Mouse (Mus musculus) ES-E14 (cell line): Measurements from ENCODE around the gene Arf3. TPM values are rescaled to one million over a fixed set of nuclear protein-coding genes. Genes with fewer than 3 reads are reported as not detected.
"Not testable (repeated sequence)": the region's sequence is repeated elsewhere in the genome, so short reads cannot be mapped to it uniquely, and the experiment has no call there.

Experiments
- DNase-seq: peaks from one replicate; pipeline ENCODE4 v3.0.0-alpha.2; 2013; ENCODE audit warnings: low read depth, low spot score
- H3K27ac ChIP-seq: 2 replicates; pipeline ENCODE4 v1.5.1; 2012; ENCODE audit warnings: low read depth, mild to moderate bottlenecking, low read length, moderate library complexity, mixed read lengths; ENCODE audit not compliant: poor library complexity, insufficient read depth, severe bottlenecking
- H3K36me3 ChIP-seq: 2 replicates; pipeline ENCODE4 v1.6.1; 2012; ENCODE audit warnings: mild to moderate bottlenecking, low read length, moderate library complexity, mixed read lengths; ENCODE audit not compliant: control insufficient read depth, poor library complexity, insufficient read depth, severe bottlenecking
- H3K4me1 ChIP-seq, 2 experiments: fragments of 150-350 bp in 1 of 2; sonication (generic) in 1 of 2; 2 replicates each; pipeline ENCODE4 v1.6.1; 2012; ENCODE audit warnings: low read length in 2 of 2, mild to moderate bottlenecking in 1 of 2, mixed read lengths in 1 of 2; ENCODE audit not compliant: control insufficient read depth in 2 of 2, insufficient read depth in 2 of 2, poor library complexity in 1 of 2
- H3K4me3 ChIP-seq, 2 experiments: fragments of 150-350 bp in 1 of 2; sonication (generic) in 1 of 2; 2 replicates each; pipeline ENCODE4 v1.5.1; 2012; ENCODE audit warnings: low read length in 2 of 2, low read depth in 1 of 2, mild to moderate bottlenecking in 1 of 2, mixed read lengths in 1 of 2; ENCODE audit not compliant: insufficient read depth in 1 of 2, poor library complexity in 1 of 2, severe bottlenecking in 1 of 2
- H3K9ac ChIP-seq: 2 replicates; pipeline ENCODE4 v1.6.1; 2012; ENCODE audit warnings: low read depth, mild to moderate bottlenecking, low read length, mixed read lengths; ENCODE audit not compliant: poor library complexity, insufficient read depth, severe bottlenecking
- H3K9me3 ChIP-seq: fragments of 150-350 bp; sonication (generic); 2 replicates; pipeline ENCODE4 v1.6.1; 2012; ENCODE audit warnings: low read depth, mild to moderate bottlenecking, low read length; ENCODE audit not compliant: control insufficient read depth, insufficient read depth
- CHD2 ChIP-seq: IDR thresholded peaks from 2 replicates; pipeline ENCODE4 v1.6.1; 2014; ENCODE audit warnings: mild to moderate bottlenecking, low read depth, low read length, inconsistent platforms
- HCFC1 ChIP-seq: IDR thresholded peaks from 2 replicates; pipeline ENCODE4 v1.6.1; 2012; ENCODE audit warnings: low read length, inconsistent platforms, borderline replicate concordance; ENCODE audit not compliant: insufficient read depth
- MAFK ChIP-seq: IDR thresholded peaks from 2 replicates; pipeline ENCODE4 v1.6.1; 2014; ENCODE audit warnings: mild to moderate bottlenecking, low read depth, low read length, inconsistent platforms; ENCODE audit not compliant: insufficient read depth
- ZC3H11A ChIP-seq: IDR thresholded peaks from 2 replicates; pipeline ENCODE4 v1.6.1; 2012; ENCODE audit warnings: low read depth, mild to moderate bottlenecking, inconsistent platforms, low read length, borderline replicate concordance
- ZNF384 ChIP-seq: IDR thresholded peaks from 2 replicates; pipeline ENCODE4 v1.6.1; 2012; ENCODE audit warnings: low read depth, low read length, inconsistent platforms
- in situ Hi-C, 2 experiments: fragments of 600-800 bp; cut with MboI; formaldehyde crosslinking; loops; one replicate each; pipeline ENCODE4 v1.15.1; 2025; ENCODE audit warnings: low sequenced_read_pairs in 2 of 2, inconsistent platforms in 1 of 2; ENCODE audit not compliant: unreplicated experiment in 2 of 2
- total RNA-seq: library from RNA; depleted of rRNA; stranded (reverse); fragments of 300-350 nt; gene quantifications from 2 replicates; pipeline ENCODE4 v1.2.3, GENCODE M21; 2012; rRNA removed

Arf3 gene
- 26.2 and 41.2 TPM in 2 replicates for total RNA-seq

GRCm38 (mm10) chr15:98762670-98763529, at the start of gene Arf3:
Arf3 (minus strand) TSS chr15:98763214.
- H3K36me3 ChIP-seq = peaks cover 2% of the 10 kb centered on the region
- in situ Hi-C loops = no loop called here
- H3K9me3 ChIP-seq = no peaks in the 10 kb centered on the region
- no peak for TF ChIP-seq ZNF384
- TF ChIP-seq HCFC1 = no peak
- peak; percentile 99 for TF ChIP-seq CHD2
- TF ChIP-seq ZC3H11A = no peak
- peak within 1 kb of the TSS; percentile 97 for H3K9ac ChIP-seq
- peak; percentile 88 for DNase-seq
- peak within 1 kb of the TSS; percentile 64 for H3K27ac ChIP-seq
- peaks cover 2 to 3% of the 10 kb centered on the region in 2 experiments; a peak in 2 of 4 replicates for H3K4me1 ChIP-seq
- H3K4me3 ChIP-seq = peak within 1 kb of the TSS; percentile 69 to 99

- H3K27ac ChIP-seq, H3K9me3 ChIP-seq, H3K4me3 ChIP-seq, in situ Hi-C loops, DNase-seq, H3K9ac ChIP-seq: not testable (repeated sequence)
- peaks cover 0 to 18% of the 10 kb centered on the region in 2 experiments; a peak in 2 of 4 replicates for H3K4me1 ChIP-seq
- H3K36me3 ChIP-seq = peaks cover 13% of the 10 kb centered on the region; the same call in 1 of the 2 replicates
These were observed 47.2 kb upstream of the Arf3 start for GRCm38 (mm10) chr15:98810212-98810611.

DNA sequence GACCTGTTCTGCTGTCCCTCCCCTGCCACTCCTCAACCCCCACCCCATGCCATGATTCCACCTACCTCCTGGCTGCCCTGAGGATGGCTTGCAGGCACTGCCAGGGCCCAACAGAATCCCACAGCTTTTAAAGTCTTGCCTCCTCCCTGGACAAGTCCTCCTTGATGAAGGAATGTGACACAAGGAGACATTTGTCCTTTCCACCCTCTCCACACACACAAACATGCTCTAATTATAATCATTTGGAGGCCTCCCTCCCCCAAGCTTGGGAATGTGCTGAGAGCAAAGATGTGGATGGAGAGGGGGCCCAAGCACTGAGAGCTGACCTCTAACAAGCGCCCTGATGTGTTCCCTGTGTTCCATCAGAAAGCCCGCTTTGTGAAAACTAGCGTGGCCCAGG, 46.4 kb upstream of the Arf3 start, which contains the start of gene Ddn:
Ddn (minus strand) TSS at position 101 of the 400 bp plus-strand sequence.
- peaks cover 9% of the 10 kb centered on the region; the same call in 1 of the 2 replicates for H3K36me3 ChIP-seq
- peaks cover 0 to 18% of the 10 kb centered on the region in 2 experiments; a peak in 2 of 4 replicates for H3K4me1 ChIP-seq
- in situ Hi-C loops = no loop called here
- TF ChIP-seq MAFK (no peak), ZNF384 (no peak), HCFC1 (no peak), ZC3H11A (no peak), CHD2 (no peak)
- H3K27ac ChIP-seq = no peak within 1 kb of the TSS
- no peak within 1 kb of the TSS for H3K9ac ChIP-seq
- no peaks in the 10 kb centered on the region for H3K9me3 ChIP-seq
- no peak for DNase-seq
- H3K4me3 ChIP-seq = no peak within 1 kb of the TSS

DNA sequence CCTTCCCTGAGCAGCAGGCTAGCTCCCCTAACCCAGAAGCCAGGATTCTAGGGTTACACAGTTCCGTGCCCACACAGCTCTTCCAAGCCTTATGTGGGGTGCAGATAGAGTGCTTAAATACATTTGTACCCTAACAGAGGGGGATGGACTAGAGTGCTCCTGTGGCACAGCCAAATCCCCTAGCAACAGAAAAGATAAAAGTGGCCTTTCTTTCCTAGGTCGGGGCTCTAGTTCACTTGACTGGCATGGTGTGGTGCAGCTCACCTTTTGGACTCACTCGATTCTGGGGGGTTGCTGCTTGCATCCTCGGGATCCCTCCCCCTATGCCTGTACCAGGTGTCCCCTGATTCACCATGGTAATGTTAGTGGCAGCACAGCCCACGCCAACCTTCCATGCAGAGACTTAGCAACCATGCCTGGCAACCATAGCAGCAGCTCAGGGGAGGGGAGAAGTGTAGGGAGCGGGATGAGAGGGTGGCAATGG, 45.7 kb upstream of the Arf3 start:
- peaks cover 0 to 14% of the 10 kb centered on the region in 2 experiments; a peak in 2 of 4 replicates for H3K4me1 ChIP-seq
- no peak overlapping the region for H3K27ac ChIP-seq
- no peak overlapping the region for H3K4me3 ChIP-seq
- peaks cover 3% of the 10 kb centered on the region; the same call in 1 of the 2 replicates for H3K36me3 ChIP-seq
- no peaks in the 10 kb centered on the region for H3K9me3 ChIP-seq
- no peak for TF ChIP-seq MAFK
- no peak for DNase-seq
- H3K9ac ChIP-seq = no peak overlapping the region
- in situ Hi-C loops = no loop called here
